Mouse (Mus musculus) G1E (cell line): Measurements from ENCODE around the gene Asap2. TPM values are rescaled to one million over a fixed set of nuclear protein-coding genes. Genes with fewer than 3 reads are reported as not detected.

Experiments
- ATAC-seq: 2 replicates; pipeline ENCODE4 v1.8.0; 2016; ENCODE audit warnings: mild to moderate bottlenecking; ENCODE audit not compliant: insufficient number of reproducible peaks, poor library complexity, low FRiP score, severe bottlenecking; ENCODE audit errors: extremely low read depth
- DNase-seq: peaks from one replicate; pipeline ENCODE4 v3.0.0; 2012; ENCODE audit warnings: low spot score
- H3K27me3 ChIP-seq: 2 replicates; pipeline ENCODE4 v1.6.1; 2012; ENCODE audit warnings: mild to moderate bottlenecking, low read length, inconsistent platforms; ENCODE audit not compliant: insufficient read depth
- H3K36me3 ChIP-seq: replicated peaks from 2 replicates; pipeline ENCODE3; 2012; ENCODE audit warnings: mild to moderate bottlenecking, inconsistent platforms
- H3K4me1 ChIP-seq: 2 replicates; pipeline ENCODE4 v1.6.1; 2012; ENCODE audit warnings: low read depth, low read length, inconsistent platforms, mixed read lengths; ENCODE audit not compliant: insufficient read depth
- H3K4me3 ChIP-seq: 2 replicates; pipeline ENCODE4 v1.5.1; 2012; ENCODE audit warnings: low read depth, mild to moderate bottlenecking, inconsistent platforms, low read length, moderate library complexity, mixed read lengths
- H3K9me3 ChIP-seq: replicated peaks from 2 replicates; pipeline ENCODE4 v1.6.1; 2012; ENCODE audit warnings: inconsistent platforms
- CTCF ChIP-seq: IDR thresholded peaks from 2 replicates; pipeline ENCODE4 v1.5.1; 2012; ENCODE audit warnings: low read depth, low read length, inconsistent platforms, mixed read lengths
- GATA1 ChIP-seq: IDR thresholded peaks from 2 replicates; pipeline ENCODE4 v1.6.1; 2012; ENCODE audit warnings: borderline replicate concordance, low read length, inconsistent platforms, mixed read lengths
- GATA2 ChIP-seq: IDR thresholded peaks from 2 replicates; pipeline ENCODE4 v1.6.1; 2012; ENCODE audit warnings: low read depth, low read length, inconsistent platforms, borderline replicate concordance
- POLR2AphosphoS5 ChIP-seq: IDR thresholded peaks from 2 replicates; pipeline ENCODE4 v1.6.1; 2012; ENCODE audit warnings: low read depth, low read length, inconsistent platforms; ENCODE audit not compliant: insufficient replicate concordance
- TAL1 ChIP-seq: conservative IDR thresholded peaks from 2 replicates; pipeline ENCODE4 v1.6.1; 2012; ENCODE audit warnings: low read depth, low read length, inconsistent platforms, mixed read lengths
- polyA plus RNA-seq: library from polyadenylated mRNA; stranded (reverse); fragments of >175 nt; gene quantifications from 2 replicates; pipeline ENCODE4 v1.2.3, GENCODE M21; 2012
- total RNA-seq, 2 experiments: library from RNA; stranded (forward) in 1 of 2; stranded (reverse) in 1 of 2; fragments of 200-1000 nt in 1 of 2; fragments of >200 nt in 1 of 2; fragmentation: Nextera tagmentation in 1 of 2; gene quantifications; 2 replicates each; pipeline ENCODE4 v1.2.3; 2014 to 2017

Asap2 gene
- total and polyA plus RNA-seq, 3 experiments: not detected

GRCm38 (mm10) chr12:21142489-21143254 lies 152.4 kb downstream of the Asap2 start:
- DNase-seq (no peak), ATAC-seq (no peak)
- H3K36me3 ChIP-seq: no peaks in the 10 kb centered on the region
- no peaks in the 10 kb centered on the region for H3K27me3 ChIP-seq
- TF ChIP-seq CTCF (no peak), POLR2AphosphoS5 (no peak), GATA1 (no peak), GATA2 (no peak), TAL1 (no peak)
- peaks cover 24% of the 10 kb centered on the region for H3K9me3 ChIP-seq
- H3K4me3 ChIP-seq: no peak overlapping the region
- H3K4me1 ChIP-seq: no peaks in the 10 kb centered on the region

- H3K9me3 ChIP-seq: peaks cover 24% of the 10 kb centered on the region
- DNase-seq (no peak), ATAC-seq (no peak)
- TF ChIP-seq CTCF: no peak
- no peaks in the 10 kb centered on the region for H3K27me3 ChIP-seq
- no peaks in the 10 kb centered on the region for H3K36me3 ChIP-seq
- no peak overlapping the region for H3K4me3 ChIP-seq
- no peaks in the 10 kb centered on the region for H3K4me1 ChIP-seq
Measured at GRCm38 (mm10) chr12:21144602-21145001, 154.3 kb downstream of the Asap2 start.

- Histone ChIP-seq H3K9me3 (peaks cover 23% of the 10 kb centered on the region), H3K36me3 (no peaks in the 10 kb centered on the region), H3K4me1 (no peaks in the 10 kb centered on the region), H3K27me3 (no peaks in the 10 kb centered on the region), H3K4me3 (no peak overlapping the region)
- no peak for ATAC-seq
- TF ChIP-seq CTCF (no peak), GATA1 (no peak), TAL1 (no peak)
- DNase-seq: no peak
Measured at GRCm38 (mm10) chr12:21145050-21145449, 154.8 kb downstream of the Asap2 start.

- Histone ChIP-seq H3K4me1 (no peaks in the 10 kb centered on the region), H3K4me3 (no peak overlapping the region), H3K27me3 (no peaks in the 10 kb centered on the region), H3K9me3 (peaks cover 24% of the 10 kb centered on the region), H3K36me3 (no peaks in the 10 kb centered on the region)
- no peak for TF ChIP-seq TAL1
- no peak for TF ChIP-seq GATA2
- TF ChIP-seq POLR2AphosphoS5: no peak
- no peak for TF ChIP-seq GATA1
- no peak for TF ChIP-seq CTCF
- no peak for DNase-seq
- no peak for ATAC-seq
Measured at GRCm38 (mm10) chr12:21146826-21147225, 156.6 kb downstream of the Asap2 start.

GRCm38 (mm10) chr12:21153279-21153707 lies 163.0 kb downstream of the Asap2 start:
- DNase-seq (no peak), ATAC-seq (no peak)
- Histone ChIP-seq H3K36me3 (no peaks in the 10 kb centered on the region), H3K9me3 (peaks cover 17% of the 10 kb centered on the region), H3K4me3 (no peak overlapping the region), H3K27me3 (no peaks in the 10 kb centered on the region), H3K4me1 (no peaks in the 10 kb centered on the region)
- TF ChIP-seq CTCF (no peak), GATA1 (no peak), GATA2 (no peak), TAL1 (no peak), POLR2AphosphoS5 (no peak)

GRCm38 (mm10) chr12:21155062-21155461 lies 164.8 kb downstream of the Asap2 start:
- no peak for TF ChIP-seq CTCF
- no peak for TF ChIP-seq POLR2AphosphoS5
- TF ChIP-seq TAL1: no peak
- no peak for TF ChIP-seq GATA1
- no peak for TF ChIP-seq GATA2
- ATAC-seq (no peak), DNase-seq (no peak)
- H3K36me3 ChIP-seq: no peaks in the 10 kb centered on the region
- no peaks in the 10 kb centered on the region for H3K27me3 ChIP-seq
- H3K4me1 ChIP-seq: no peaks in the 10 kb centered on the region
- H3K9me3 ChIP-seq: peaks cover 18% of the 10 kb centered on the region
- no peak overlapping the region for H3K4me3 ChIP-seq

GRCm38 (mm10) chr12:21159304-21159703 lies 169.0 kb downstream of the Asap2 start:
- ATAC-seq: no peak
- no peaks in the 10 kb centered on the region for H3K4me1 ChIP-seq

More at GRCm38 (mm10) chr12:21159304-21159703, 169.0 kb downstream of the Asap2 start:
- no peak for TF ChIP-seq GATA1
- TF ChIP-seq POLR2AphosphoS5: no peak
- no peak for TF ChIP-seq CTCF
- no peaks in the 10 kb centered on the region for H3K36me3 ChIP-seq
- H3K4me3 ChIP-seq: no peak overlapping the region
- no peak for DNase-seq
- no peaks in the 10 kb centered on the region for H3K27me3 ChIP-seq
- peaks cover 29% of the 10 kb centered on the region for H3K9me3 ChIP-seq
